Mouse (Mus musculus) CH12.LX (cell line): Measurements from ENCODE around the gene R3hcc1l.

Experiments
- CTCF ChIP-seq, 2 experiments: IDR thresholded peaks in 1 of 2; conservative IDR thresholded peaks in 1 of 2; 2 replicates each; pipeline ENCODE4 v1.5.1; 2011 to 2012; ENCODE audit warnings: low read depth in 2 of 2, low read length in 2 of 2, improper control_type of control experiment in 1 of 2, inconsistent platforms in 1 of 2, mild to moderate bottlenecking in 1 of 2, moderate library complexity in 1 of 2
- E2F4 ChIP-seq: IDR thresholded peaks from 2 replicates; pipeline ENCODE4 v1.6.1; 2011; ENCODE audit warnings: low read depth, low read length, improper control_type of control experiment; ENCODE audit not compliant: insufficient replicate concordance
- EP300 ChIP-seq: IDR thresholded peaks from 2 replicates; pipeline ENCODE4 v1.6.1; 2011; ENCODE audit warnings: low read length, improper control_type of control experiment
- JUND ChIP-seq: conservative IDR thresholded peaks from 2 replicates; pipeline ENCODE4 v1.6.1; 2011; ENCODE audit warnings: low read depth, low read length, improper control_type of control experiment
- POLR2A ChIP-seq: IDR thresholded peaks from 2 replicates; pipeline ENCODE4 v1.6.1; 2011; ENCODE audit warnings: low read depth, mild to moderate bottlenecking, improper control_type of control experiment, low read length
- RAD21 ChIP-seq: IDR thresholded peaks from 2 replicates; pipeline ENCODE4 v1.6.1; 2011; ENCODE audit warnings: low read depth, mild to moderate bottlenecking, low read length, improper control_type of control experiment, moderate library complexity
- SMC3 ChIP-seq: IDR thresholded peaks from 2 replicates; pipeline ENCODE4 v1.6.1; 2011; ENCODE audit warnings: low read depth, low read length, improper control_type of control experiment
- TBP ChIP-seq: conservative IDR thresholded peaks from 2 replicates; pipeline ENCODE4 v1.6.1; 2011; ENCODE audit warnings: low read depth, low read length, improper control_type of control experiment
- TCF12 ChIP-seq: IDR thresholded peaks from 2 replicates; pipeline ENCODE4 v1.6.1; 2014; ENCODE audit warnings: low read depth, mild to moderate bottlenecking, inconsistent platforms, low read length, improper control_type of control experiment
- UBTF ChIP-seq: IDR thresholded peaks from 2 replicates; pipeline ENCODE4 v1.6.1; 2012; ENCODE audit warnings: low read depth, mild to moderate bottlenecking, inconsistent platforms, low read length, improper control_type of control experiment, moderate library complexity
- USF1 ChIP-seq: IDR thresholded peaks from 2 replicates; pipeline ENCODE4 v1.6.1; 2014; ENCODE audit warnings: low read depth, mild to moderate bottlenecking, inconsistent platforms, low read length, improper control_type of control experiment
- ZMIZ1 ChIP-seq: IDR thresholded peaks from 2 replicates; pipeline ENCODE4 v1.6.1; 2012; ENCODE audit warnings: low read depth, mild to moderate bottlenecking, inconsistent platforms, low read length, improper control_type of control experiment

- TF ChIP-seq CTCF (conservative IDR thresholded peaks at IDR 0.05 in 1 of 2, IDR thresholded peaks at IDR 0.05 in 1 of 2; ENCODE audit: low read depth in 2 of 2, low read length in 2 of 2), result no peak
- no peak for TF ChIP-seq POLR2A
- no peak for TF ChIP-seq E2F4
- TF ChIP-seq UBTF, result no peak
- no peak for TF ChIP-seq JUND
- no peak for TF ChIP-seq SMC3
- no peak for TF ChIP-seq ZMIZ1
- TF ChIP-seq TBP, result no peak
- no peak for TF ChIP-seq TCF12
- TF ChIP-seq EP300, result no peak
- TF ChIP-seq USF1, result no peak
- TF ChIP-seq RAD21, result no peak
These were observed 48.5 kb downstream of the R3hcc1l start for GRCm38 (mm10) chr19:42567020-42567419.
